24 mouse cellular contexts compared by ENCODE assay signal in genomic region chr6:17740128-17740527, GRCm38 (mm10).
"Had no signal": no experiment of that assay in that cellular context is flagged by ENCODE, and none has a peak within 500 bp of the region (broad histone marks: within the 10 kb centered on the region; RNA-seq: fewer than 3 reads in every experiment).

No protein-coding gene starts in this region.

- ATAC-seq: forebrain, postnatal 0 days; hindbrain, postnatal 0 days; intestine, embryonic 16.5 days had no signal

- H3K4me1 ChIP-seq: hindbrain, embryonic 13.5 days; hindbrain, embryonic 15.5 days; kidney, embryonic 15.5 days had no signal

- H3K27ac ChIP-seq: heart, adult 2 months; heart, embryonic 13.5 days; heart, embryonic 15.5 days; hindbrain, embryonic 13.5 days; hindbrain, embryonic 15.5 days; hindbrain, postnatal 0 days; kidney, embryonic 15.5 days; kidney, postnatal 0 days; limb, embryonic 13.5 days had no signal

- DNase-seq: forebrain, postnatal 0 days; gastrocnemius, postnatal 14 days; gastrocnemius, postnatal 36 days; heart, adult 2 months; heart, postnatal 14 days; heart, postnatal 36 days; kidney, adult 11 months; kidney, adult 2 months; kidney, adult 9 months; kidney, postnatal 14 days; kidney, postnatal 36 days; layer of hippocampus, adult 9-11 months; layer of hippocampus, postnatal 36 days; left cerebral cortex, postnatal 4 days had no signal

- H3K9ac ChIP-seq: forebrain, postnatal 0 days; heart, embryonic 13.5 days; heart, embryonic 15.5 days; hindbrain, embryonic 13.5 days; hindbrain, embryonic 15.5 days; kidney, embryonic 15.5 days; limb, embryonic 13.5 days had no signal

- H3K36me3 ChIP-seq: heart, embryonic 13.5 days; heart, embryonic 15.5 days; hindbrain, embryonic 13.5 days; hindbrain, embryonic 15.5 days; kidney, embryonic 15.5 days; limb, embryonic 13.5 days had no signal

- H3K27me3 ChIP-seq: heart, embryonic 13.5 days; heart, embryonic 15.5 days; hindbrain, embryonic 13.5 days; hindbrain, embryonic 15.5 days; kidney, embryonic 15.5 days; limb, embryonic 13.5 days had no signal

- H3K9me3 ChIP-seq: heart, embryonic 13.5 days; heart, embryonic 15.5 days; hindbrain, embryonic 13.5 days; hindbrain, embryonic 15.5 days; kidney, embryonic 15.5 days; limb, embryonic 13.5 days had no signal

- H3K4me3 ChIP-seq: heart, adult 2 months; heart, embryonic 13.5 days; heart, embryonic 15.5 days; hindbrain, embryonic 13.5 days; hindbrain, embryonic 15.5 days; kidney, embryonic 15.5 days; limb, embryonic 13.5 days had no signal

- H3K4me2 ChIP-seq: heart, embryonic 11.5 days; heart, embryonic 13.5 days; heart, embryonic 15.5 days; hindbrain, embryonic 13.5 days; hindbrain, embryonic 15.5 days; kidney, embryonic 15.5 days; limb, embryonic 13.5 days had no signal
